Mouse (Mus musculus): ENCODE measurements around the gene Ucp1. TPM values are rescaled to one million over a fixed set of nuclear protein-coding genes. Genes with fewer than 3 reads are reported as not detected.

Gene Ucp1
- polyA plus RNA-seq, 1 experiment from 2014 or later, result not detected

Other genes starting within 250 kb of the Ucp1 start
- 25.9 to 34.3 TPM (median 30.4 TPM) in 3 replicates for gene Tbc1d9, start 125.0 kb upstream of the Ucp1 start, polyA plus RNA-seq (2018)
- gene Gm10645, start 124.2 kb upstream of the Ucp1 start, polyA plus RNA-seq (2018), result 0.42 to 1.4 TPM (median 0.69 TPM) in 3 replicates
- 10.1 to 17.8 TPM (median 13.6 TPM) in 3 replicates for gene Elmod2, start 42.1 kb downstream of the Ucp1 start, polyA plus RNA-seq (2018)
- not detected in 3 replicates for gene Mgat4d, start 58.1 kb downstream of the Ucp1 start, polyA plus RNA-seq (2018)
- gene Clgn, start 99.5 kb downstream of the Ucp1 start, polyA plus RNA-seq (2018), result not detected in 3 replicates
- gene Scoc, start 168.0 kb downstream of the Ucp1 start, polyA plus RNA-seq (2018), result 44.9 to 115 TPM (median 73.0 TPM) in 3 replicates
- gene Olfr370, start 245.4 kb downstream of the Ucp1 start, polyA plus RNA-seq (2018), result not detected in 3 replicates

Measured in macrophage (primary cell).